Mouse (Mus musculus) small intestine, adult 2 months (tissue): Measurements from ENCODE around the gene 6030468B19Rik.

Source experiments
- CTCF ChIP-seq: fragments of 200-500 bp; IDR thresholded peaks from 2 replicates; pipeline ENCODE4 v1.5.1; 2012; ENCODE audit warnings: low read depth, mild to moderate bottlenecking, control low read depth, inconsistent platforms, low read length, moderate library complexity, mixed read lengths; ENCODE audit not compliant: insufficient replicate concordance, insufficient read length; ENCODE audit errors: extremely low read depth
- POLR2A ChIP-seq: fragments of 200-500 bp; IDR thresholded peaks from 2 replicates; pipeline ENCODE4 v1.6.1; 2012; ENCODE audit warnings: low read depth, mild to moderate bottlenecking, control low read depth, inconsistent platforms, low read length, moderate library complexity

DNA sequence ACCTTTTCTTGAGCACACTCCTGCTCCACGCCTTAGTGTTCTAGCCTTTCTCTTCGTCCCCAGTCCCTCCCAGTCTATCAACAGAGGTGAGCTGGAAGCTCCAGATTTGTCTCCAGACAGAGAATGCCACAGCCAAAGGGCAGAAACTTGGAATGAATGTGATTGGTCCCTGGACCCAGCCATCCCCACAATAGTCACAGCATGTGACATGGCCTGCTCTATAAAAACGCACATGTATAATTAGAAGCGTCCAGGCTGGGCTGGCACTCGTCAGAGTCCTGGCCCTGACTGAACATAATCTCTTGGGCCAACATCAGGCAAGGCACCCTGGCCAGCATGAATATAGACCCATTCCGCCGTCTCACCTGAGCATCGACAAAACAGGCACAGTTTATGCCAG lies 21.6 kb downstream of the 6030468B19Rik start:
- TF ChIP-seq CTCF, result no peak
- no peak for TF ChIP-seq POLR2A
